Mouse (Mus musculus) embryonic facial prominence, embryonic 12.5 days (tissue): ENCODE data around the gene Ddx6. TPM values are rescaled to one million over a fixed set of nuclear protein-coding genes. Genes with fewer than 3 reads are reported as not detected.
A peak's percentile ranks its signal among the peaks of the same experiment; 100 is the strongest.

ENCODE experiments used
- ATAC-seq: fragments of 200-750 bp; cut with Nextera tagmentation; 2 replicates; pipeline ENCODE4 v1.8.0; 2017; ENCODE audit not compliant: insufficient number of reproducible peaks, insufficient read depth, low FRiP score, low TSS enrichment
- H3K27ac ChIP-seq: fragments of 300-500 bp; sonication (generic); 2 replicates; pipeline ENCODE4 v1.5.1; 2016; ENCODE audit warnings: mild to moderate bottlenecking
- H3K27me3 ChIP-seq: fragments of 300-500 bp; sonication (generic); 2 replicates; pipeline ENCODE4 v1.6.1; 2016; ENCODE audit warnings: mild to moderate bottlenecking, moderate library complexity
- H3K36me3 ChIP-seq: fragments of 300-500 bp; sonication (generic); 2 replicates; pipeline ENCODE4 v1.6.1; 2016; ENCODE audit warnings: mild to moderate bottlenecking
- H3K4me1 ChIP-seq: fragments of 300-500 bp; sonication (generic); 2 replicates; pipeline ENCODE4 v1.6.1; 2016
- H3K4me2 ChIP-seq: fragments of 300-500 bp; sonication (generic); replicated peaks from 2 replicates; pipeline ENCODE4 v1.6.1; 2016; ENCODE audit warnings: mild to moderate bottlenecking, moderate library complexity
- H3K4me3 ChIP-seq: fragments of 300-500 bp; sonication (generic); 2 replicates; pipeline ENCODE4 v1.5.1; 2016; ENCODE audit warnings: mild to moderate bottlenecking
- H3K9ac ChIP-seq: fragments of 300-500 bp; sonication (generic); 2 replicates; pipeline ENCODE4 v1.6.1; 2016; ENCODE audit warnings: mild to moderate bottlenecking, moderate library complexity
- H3K9me3 ChIP-seq: fragments of 300-500 bp; sonication (generic); 2 replicates; pipeline ENCODE4 v1.6.1; 2016; ENCODE audit warnings: mild to moderate bottlenecking, moderate library complexity
- WGBS: fragments of 180-500 bp; shearing (Covaris S2); methylation state at CpG from one replicate; pipeline ENCODE4 v1.1.7; 2016; 5-methylcytosine and 5-hydroxymethylcytosine counted together
- polyA plus RNA-seq: library from polyadenylated mRNA; unstranded; fragments of >200 nt; fragmentation: Nextera tagmentation; extraction: Ambion mirVana; gene quantifications from 2 replicates; pipeline ENCODE4 v1.2.1, GENCODE M21; 2016

Ddx6 gene
- polyA plus RNA-seq, 1 experiment from 2014 or later = 28.8 TPM

DNA sequence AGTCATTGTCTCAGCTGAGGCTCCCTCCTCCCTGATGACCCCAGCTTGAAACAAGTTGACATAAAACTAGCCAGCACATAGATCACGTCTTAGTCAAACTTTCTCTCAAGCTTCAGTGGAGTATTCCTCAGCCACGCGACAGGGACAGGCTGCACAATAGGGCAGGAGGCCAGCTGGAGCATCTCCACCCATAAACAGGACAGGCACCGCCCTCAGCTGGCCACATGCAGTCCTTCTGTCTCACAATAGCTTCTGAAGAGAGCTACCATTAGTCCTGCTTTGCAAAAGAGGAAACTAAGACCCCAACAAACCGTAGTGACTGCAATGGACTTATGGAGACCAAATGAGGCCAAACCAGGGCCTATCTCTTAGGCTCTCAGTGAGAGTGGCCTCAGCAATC is 40.8 kb downstream of the Ddx6 start:
- 86% methylated on average over 5 of the region's 5 CpGs for WGBS
- no peaks in the 10 kb centered on the region for H3K36me3 ChIP-seq
- no peaks in the 10 kb centered on the region for H3K9me3 ChIP-seq
- no peak overlapping the region for H3K9ac ChIP-seq
- H3K4me1 ChIP-seq = no peaks in the 10 kb centered on the region
- H3K27ac ChIP-seq = no peak overlapping the region
- no peak for ATAC-seq
- no peak overlapping the region for H3K4me2 ChIP-seq
- H3K27me3 ChIP-seq = no peaks in the 10 kb centered on the region
- H3K4me3 ChIP-seq = no peak overlapping the region

GRCm38 (mm10) chr9:44645924-44646323 is 41.2 kb downstream of the Ddx6 start:
- Histone ChIP-seq H3K4me2 (no peak overlapping the region), H3K27ac (no peak overlapping the region), H3K4me3 (no peak overlapping the region), H3K36me3 (no peaks in the 10 kb centered on the region), H3K4me1 (no peaks in the 10 kb centered on the region), H3K9me3 (no peaks in the 10 kb centered on the region), H3K27me3 (no peaks in the 10 kb centered on the region), H3K9ac (no peak overlapping the region)
- WGBS = 77% methylated on average over 15 of the region's 15 CpGs
- ATAC-seq = no peak

- H3K4me3 ChIP-seq = no peak overlapping the region
- ATAC-seq = no peak
- WGBS = 83% methylated on average over 6 of the region's 6 CpGs
- no peaks in the 10 kb centered on the region for H3K27me3 ChIP-seq
- no peak overlapping the region for H3K9ac ChIP-seq
- no peaks in the 10 kb centered on the region for H3K4me1 ChIP-seq
- no peak overlapping the region for H3K4me2 ChIP-seq
- no peaks in the 10 kb centered on the region for H3K36me3 ChIP-seq
- no peaks in the 10 kb centered on the region for H3K9me3 ChIP-seq
- H3K27ac ChIP-seq = no peak overlapping the region
These were observed 41.7 kb downstream of the Ddx6 start for GRCm38 (mm10) chr9:44646366-44646765.

DNA sequence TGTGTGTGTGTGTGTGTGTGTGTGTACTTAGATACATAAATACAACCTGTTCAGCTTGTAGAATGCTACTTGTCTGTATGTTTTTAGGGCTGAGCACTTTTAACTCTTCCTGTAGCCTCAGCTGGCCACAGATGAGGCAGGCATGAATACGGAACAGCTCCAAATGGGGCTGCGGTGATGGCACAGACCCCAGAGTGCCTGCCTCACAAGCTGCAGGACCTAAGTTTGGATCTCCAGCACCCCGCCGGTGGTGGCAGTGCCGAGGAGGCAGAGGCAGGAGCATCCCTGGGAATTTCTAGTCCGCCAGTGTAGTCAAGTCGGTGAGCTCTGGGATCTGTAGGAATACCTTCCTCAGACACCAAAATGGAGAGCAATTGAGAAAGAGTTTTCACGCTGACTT is 42.3 kb downstream of the Ddx6 start:
- Histone ChIP-seq H3K4me1 (no peaks in the 10 kb centered on the region), H3K4me3 (no peak overlapping the region), H3K36me3 (no peaks in the 10 kb centered on the region), H3K27ac (no peak overlapping the region), H3K9me3 (no peaks in the 10 kb centered on the region), H3K27me3 (no peaks in the 10 kb centered on the region), H3K9ac (no peak overlapping the region), H3K4me2 (no peak overlapping the region)
- no peak for ATAC-seq
- 93% methylated on average over 8 of the region's 8 CpGs for WGBS

DNA sequence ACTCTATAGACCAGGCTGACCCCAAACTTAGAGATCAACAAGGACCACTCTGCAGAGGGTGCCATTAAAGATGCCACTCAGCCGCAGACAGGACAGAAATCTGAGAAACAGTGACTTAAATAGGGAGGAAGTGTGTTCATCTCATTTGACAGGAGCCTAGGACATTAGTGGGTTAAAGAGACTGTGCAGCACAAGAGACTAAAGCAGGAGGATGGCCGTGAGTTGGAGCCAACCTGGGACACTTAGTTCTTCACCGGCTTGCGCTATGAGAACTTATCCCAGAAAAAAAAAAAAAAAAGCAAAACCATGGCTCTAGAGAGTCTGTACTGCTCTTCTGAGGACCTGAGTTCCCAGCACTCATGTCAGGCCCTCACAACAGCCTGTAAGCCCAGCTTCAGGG is 43.0 kb downstream of the Ddx6 start:
- 81% methylated on average over 4 of the region's 4 CpGs for WGBS
- H3K27me3 ChIP-seq = no peaks in the 10 kb centered on the region
- no peak overlapping the region for H3K4me3 ChIP-seq
- no peak for ATAC-seq
- H3K36me3 ChIP-seq = no peaks in the 10 kb centered on the region
- H3K9ac ChIP-seq = no peak overlapping the region
- H3K4me1 ChIP-seq = no peaks in the 10 kb centered on the region
- no peak overlapping the region for H3K27ac ChIP-seq
- H3K9me3 ChIP-seq = no peaks in the 10 kb centered on the region
- no peak overlapping the region for H3K4me2 ChIP-seq

DNA sequence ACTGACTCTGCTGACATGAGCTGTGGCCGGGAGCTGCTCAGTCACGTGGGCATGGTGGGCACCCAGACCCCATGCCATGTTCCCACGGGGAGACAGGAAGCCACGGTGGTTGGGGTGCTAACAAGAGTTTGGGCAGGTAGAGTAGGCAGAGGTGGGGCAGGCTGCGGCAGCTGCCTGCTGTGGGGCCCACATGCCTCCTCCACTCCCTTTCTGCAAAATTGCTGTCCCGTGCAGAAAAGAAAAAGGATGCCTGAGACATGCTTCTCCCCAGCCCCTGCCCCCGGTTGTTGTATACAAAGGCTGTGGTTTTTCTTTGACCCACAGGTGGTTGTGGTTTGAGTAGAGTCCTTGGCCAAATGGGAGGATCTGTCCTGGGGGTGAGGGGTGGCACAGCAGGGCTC is 44.2 kb downstream of the Ddx6 start:
- WGBS = 71% methylated on average over 7 of the region's 7 CpGs
- Histone ChIP-seq H3K36me3 (no peaks in the 10 kb centered on the region), H3K27ac (no peak overlapping the region), H3K9me3 (no peaks in the 10 kb centered on the region), H3K4me3 (no peak overlapping the region), H3K27me3 (no peaks in the 10 kb centered on the region), H3K9ac (no peak overlapping the region), H3K4me1 (no peaks in the 10 kb centered on the region), H3K4me2 (no peak overlapping the region)
- ATAC-seq = no peak

DNA sequence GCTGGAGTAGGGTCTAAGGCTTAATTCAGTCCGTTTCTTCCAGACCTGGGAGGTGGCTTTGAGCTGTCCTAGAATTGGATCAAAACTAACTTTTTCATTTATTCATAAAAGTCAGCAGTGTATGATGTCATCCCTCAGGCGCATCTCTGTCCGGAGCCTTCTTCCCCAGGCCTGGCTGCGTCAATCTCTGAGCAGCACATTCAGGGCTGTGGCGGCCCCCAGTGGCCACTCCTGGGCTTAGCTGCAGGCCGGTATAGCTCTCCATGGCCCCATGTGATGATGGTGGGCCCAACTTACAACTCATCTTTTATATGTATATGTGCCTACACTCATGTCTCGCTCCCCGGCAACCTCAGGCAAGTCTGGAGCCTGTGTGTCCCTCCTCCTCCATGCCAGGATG is 47.3 kb downstream of the Ddx6 start:
- no peak overlapping the region for H3K9ac ChIP-seq
- 10% methylated on average over 8 of the region's 8 CpGs for WGBS
- H3K27me3 ChIP-seq = no peaks in the 10 kb centered on the region
- no peaks in the 10 kb centered on the region for H3K36me3 ChIP-seq
- H3K4me3 ChIP-seq = no peak overlapping the region
- peak; percentile 69; the same call in 1 of the 2 replicates for ATAC-seq
- H3K9me3 ChIP-seq = no peaks in the 10 kb centered on the region
- H3K27ac ChIP-seq = no peak overlapping the region
- H3K4me2 ChIP-seq = no peak overlapping the region
- H3K4me1 ChIP-seq = peaks cover 5% of the 10 kb centered on the region

DNA sequence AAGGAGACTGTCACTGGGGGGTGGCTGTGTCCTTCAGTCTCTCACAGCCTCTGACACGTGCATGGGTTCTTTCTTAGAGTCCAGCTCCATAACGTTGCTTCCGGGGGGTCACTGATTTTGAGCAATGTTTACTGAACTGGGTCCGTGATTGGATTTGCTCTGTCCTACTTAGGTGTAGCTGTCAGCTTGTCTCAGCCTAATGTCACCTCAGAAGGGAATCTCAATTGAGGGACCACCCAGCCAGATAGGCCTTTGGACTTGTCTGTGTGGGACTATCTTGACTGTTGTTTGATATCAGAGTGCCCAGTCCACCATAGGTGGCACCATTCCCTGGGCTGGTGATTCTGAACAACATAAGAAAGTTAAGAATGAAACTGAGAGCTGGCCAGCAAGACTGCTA is 49.2 kb downstream of the Ddx6 start:
- no peak overlapping the region for H3K27ac ChIP-seq
- H3K9me3 ChIP-seq = no peaks in the 10 kb centered on the region
- no peaks in the 10 kb centered on the region for H3K36me3 ChIP-seq
- WGBS = 74% methylated on average over 4 of the region's 4 CpGs
- H3K4me1 ChIP-seq = peaks cover 5% of the 10 kb centered on the region
- H3K4me2 ChIP-seq = no peak overlapping the region
- H3K4me3 ChIP-seq = no peak overlapping the region
- ATAC-seq = no peak
- H3K27me3 ChIP-seq = no peaks in the 10 kb centered on the region
- no peak overlapping the region for H3K9ac ChIP-seq

DNA sequence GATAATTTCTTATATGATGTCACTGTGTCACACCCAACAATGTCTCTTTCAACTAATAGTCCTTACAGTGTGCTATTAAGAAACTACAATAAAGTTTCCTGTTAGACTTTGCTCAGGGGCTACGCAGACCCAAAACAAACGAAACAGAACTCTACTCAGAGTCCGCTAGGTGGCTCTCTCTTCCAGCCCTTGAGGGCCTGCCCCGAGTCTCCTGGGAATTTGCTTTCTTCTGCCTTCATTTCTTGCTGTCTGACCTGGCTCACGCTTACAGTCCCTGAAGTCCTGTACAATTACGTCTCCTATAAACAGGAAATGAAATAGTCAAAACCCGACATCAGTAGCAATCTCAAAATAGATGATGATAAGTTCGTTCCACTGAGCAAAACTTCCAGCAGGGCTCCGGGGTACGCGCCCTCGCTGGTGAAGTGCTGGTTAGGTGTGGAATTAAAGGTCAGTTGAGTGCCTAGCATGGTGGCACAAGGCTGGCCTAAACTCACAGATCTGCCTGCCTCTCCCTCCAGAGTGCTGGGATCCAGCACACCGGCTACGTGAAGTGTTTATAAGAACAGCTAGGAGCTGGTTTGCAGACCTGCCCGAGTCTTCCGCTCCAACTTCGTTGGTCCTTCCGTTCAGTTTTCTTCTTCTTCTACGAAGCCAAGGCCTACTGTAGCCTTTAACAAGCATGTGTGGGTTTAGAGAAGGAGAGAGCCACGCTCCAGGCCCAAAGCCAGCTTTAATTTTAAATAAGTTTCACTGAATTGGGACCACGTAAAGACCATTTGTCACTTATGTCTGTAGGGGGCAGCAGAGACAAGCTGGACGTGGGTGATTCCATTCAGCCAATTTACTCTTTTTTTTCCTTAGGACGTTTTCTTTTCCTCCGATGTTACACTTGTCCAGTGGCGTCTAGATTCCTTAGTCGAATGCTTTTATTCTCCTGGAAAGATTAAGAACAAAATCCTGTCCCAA is 50.7 kb downstream of the Ddx6 start:
- Histone ChIP-seq H3K9me3 (no peaks in the 10 kb centered on the region), H3K27ac (no peak overlapping the region), H3K4me1 (peaks cover 5% of the 10 kb centered on the region), H3K9ac (no peak overlapping the region), H3K4me2 (peak overlapping the region; percentile 38), H3K36me3 (no peaks in the 10 kb centered on the region), H3K4me3 (peak overlapping the region; percentile 12), H3K27me3 (no peaks in the 10 kb centered on the region)
- WGBS = 27% methylated on average over 26 of the region's 26 CpGs
- ATAC-seq = no peak

GRCm38 (mm10) chr9:44663706-44664105 is 59.0 kb downstream of the Ddx6 start:
- no peak overlapping the region for H3K4me3 ChIP-seq
- no peaks in the 10 kb centered on the region for H3K9me3 ChIP-seq
- no peak overlapping the region for H3K4me2 ChIP-seq
- H3K27ac ChIP-seq = no peak overlapping the region
- 85% methylated on average over 6 of the region's 6 CpGs for WGBS
- H3K36me3 ChIP-seq = no peaks in the 10 kb centered on the region
- H3K4me1 ChIP-seq = no peaks in the 10 kb centered on the region
- no peak overlapping the region for H3K9ac ChIP-seq
- no peak for ATAC-seq
- no peaks in the 10 kb centered on the region for H3K27me3 ChIP-seq

- no peak for ATAC-seq
- Histone ChIP-seq H3K36me3 (no peaks in the 10 kb centered on the region), H3K27ac (no peak overlapping the region), H3K4me1 (no peaks in the 10 kb centered on the region), H3K27me3 (no peaks in the 10 kb centered on the region), H3K9me3 (no peaks in the 10 kb centered on the region), H3K4me2 (no peak overlapping the region), H3K4me3 (no peak overlapping the region), H3K9ac (no peak overlapping the region)
- WGBS = 86% methylated on average over 5 of the region's 5 CpGs
These were observed 66.7 kb downstream of the Ddx6 start for GRCm38 (mm10) chr9:44671416-44671815.

- Histone ChIP-seq H3K4me3 (no peak overlapping the region), H3K27ac (no peak overlapping the region), H3K4me1 (no peaks in the 10 kb centered on the region), H3K4me2 (no peak overlapping the region), H3K27me3 (no peaks in the 10 kb centered on the region), H3K9me3 (no peaks in the 10 kb centered on the region), H3K36me3 (no peaks in the 10 kb centered on the region), H3K9ac (no peak overlapping the region)
- 65% methylated on average over 2 of the region's 2 CpGs for WGBS
- ATAC-seq = no peak
These were observed 67.7 kb downstream of the Ddx6 start for GRCm38 (mm10) chr9:44672291-44672865.
